Mouse (Mus musculus) adrenal gland, adult 8-10 months (tissue): ENCODE measurements around the gene B4galnt3. TPM values are rescaled to one million over a fixed set of nuclear protein-coding genes. Genes with fewer than 3 reads are reported as not detected.
"Not testable (repeated sequence)": the region's sequence is repeated elsewhere in the genome, so short reads cannot be mapped to it uniquely, and the experiment has no call there.

ENCODE experiments used
- DNase-seq: peaks from one replicate; pipeline ENCODE4 v3.0.0; 2022
- total RNA-seq, 4 experiments: library from RNA; stranded (reverse); gene quantifications; 2 replicates each; pipeline ENCODE4 v1.2.4; 2022

B4galnt3 gene
- 10 to 100 TPM; 10.2 to 17.8 (median 13.4) TPM for total RNA-seq

GRCm38 (mm10) chr6:120294056-120294784, at the start of gene B4galnt3, which contains the start of gene D330020A13Rik:
B4galnt3 (minus strand) TSS chr6:120294559.
D330020A13Rik (plus strand) TSS chr6:120294364.
- peak; percentile 17 for DNase-seq

GRCm38 (mm10) chr6:120343992-120344391, 49.6 kb upstream of the B4galnt3 start:
- no peak for DNase-seq

- no peak for DNase-seq
These were observed 38.0 kb upstream of the B4galnt3 start for GRCm38 (mm10) chr6:120332351-120332750.

- peak; percentile 29 for DNase-seq
These were observed 30.1 kb upstream of the B4galnt3 start for GRCm38 (mm10) chr6:120324295-120324927.

- no peak for DNase-seq
These were observed 26.0 kb upstream of the B4galnt3 start for GRCm38 (mm10) chr6:120320369-120320768.

GRCm38 (mm10) chr6:120319129-120319528, 24.8 kb upstream of the B4galnt3 start:
- DNase-seq = no peak

- no peak for DNase-seq
These were observed 24.1 kb upstream of the B4galnt3 start for GRCm38 (mm10) chr6:120318303-120318940.

GRCm38 (mm10) chr6:120312443-120312842, 18.1 kb upstream of the B4galnt3 start:
- DNase-seq = no peak

- no peak for DNase-seq
These were observed 15.4 kb upstream of the B4galnt3 start for GRCm38 (mm10) chr6:120309787-120310186.

GRCm38 (mm10) chr6:120309338-120309737, 15.0 kb upstream of the B4galnt3 start:
- no peak for DNase-seq

- no peak for DNase-seq
These were observed 12.7 kb upstream of the B4galnt3 start for GRCm38 (mm10) chr6:120306859-120307594.

GRCm38 (mm10) chr6:120302755-120303316, 8.5 kb upstream of the B4galnt3 start:
- DNase-seq = no peak

GRCm38 (mm10) chr6:120301137-120301536, 6.8 kb upstream of the B4galnt3 start:
- no peak for DNase-seq

GRCm38 (mm10) chr6:120296589-120296988, 2.2 kb upstream of the B4galnt3 start:
- not testable (repeated sequence) for DNase-seq

- DNase-seq = peak; percentile 20
These were observed 400 bp upstream of the B4galnt3 start for GRCm38 (mm10) chr6:120294785-120295133.

- DNase-seq = no peak
These were observed 2.9 kb downstream of the B4galnt3 start for GRCm38 (mm10) chr6:120291396-120292009.

- DNase-seq = no peak
These were observed 4.9 kb downstream of the B4galnt3 start for GRCm38 (mm10) chr6:120289430-120289829.

- DNase-seq = no peak
These were observed 5.8 kb downstream of the B4galnt3 start for GRCm38 (mm10) chr6:120288541-120288940.

- peak; percentile 47 for DNase-seq
These were observed 7.1 kb downstream of the B4galnt3 start for GRCm38 (mm10) chr6:120287279-120287678.

- DNase-seq = no peak
These were observed 17.4 kb downstream of the B4galnt3 start for GRCm38 (mm10) chr6:120276874-120277449.

- DNase-seq = peak; percentile 19
These were observed 19.1 kb downstream of the B4galnt3 start for GRCm38 (mm10) chr6:120275301-120275700.

GRCm38 (mm10) chr6:120274887-120275286, 19.5 kb downstream of the B4galnt3 start:
- DNase-seq = no peak
